Mouse (Mus musculus): ENCODE measurements around the gene Kars.

Kars gene

GRCm38 (mm10) chr8:112007669-112008068, 3.5 kb downstream of the Kars start:
- no peaks in the 10 kb centered on the region for H3K27me3 ChIP-seq (ENCODE audit: control insufficient read depth, insufficient read depth, low read length, poor library complexity, severe bottlenecking)
- H3K36me3 ChIP-seq (ENCODE audit: control insufficient read depth, insufficient read depth, low read length, poor library complexity, severe bottlenecking), result 0 out of 2 replicates have a peak, but pooled peaks cover 2% of the 10 kb centered on the region
- no peak for DNase-seq (ENCODE audit: low read depth, low spot score)

DNA sequence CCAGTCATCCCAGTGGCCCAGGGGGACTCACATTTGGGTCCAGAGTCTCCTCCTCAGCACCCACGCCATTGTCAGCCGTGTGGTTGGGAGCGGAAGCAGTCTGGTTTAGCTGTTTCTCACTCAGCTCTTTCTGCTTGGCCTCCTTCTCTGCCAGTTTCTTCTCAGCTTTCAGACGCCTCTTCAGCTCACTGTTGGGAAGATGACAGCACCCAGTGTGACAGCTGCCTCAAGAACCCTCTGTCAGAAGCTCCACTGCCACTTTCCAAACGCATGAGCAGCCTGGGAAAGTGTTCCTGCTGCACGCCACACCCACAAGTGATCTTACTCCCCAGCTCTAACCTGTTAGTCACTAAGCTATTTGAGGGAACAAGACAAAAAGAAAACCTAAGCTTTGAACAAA, 5.5 kb downstream of the Kars start:
- Histone ChIP-seq H3K27me3 (ENCODE audit: control insufficient read depth, insufficient read depth, low read length, poor library complexity, severe bottlenecking) (no peaks in the 10 kb centered on the region), H3K36me3 (ENCODE audit: control insufficient read depth, insufficient read depth, low read length, poor library complexity, severe bottlenecking) (peaks cover 6% of the 10 kb centered on the region)
- no peak for DNase-seq (ENCODE audit: low read depth, low spot score)

GRCm38 (mm10) chr8:112004754-112005153, 6.4 kb downstream of the Kars start:
- Histone ChIP-seq H3K27me3 (ENCODE audit: control insufficient read depth, insufficient read depth, low read length, poor library complexity, severe bottlenecking) (no peaks in the 10 kb centered on the region), H3K36me3 (ENCODE audit: control insufficient read depth, insufficient read depth, low read length, poor library complexity, severe bottlenecking) (peaks cover 6% of the 10 kb centered on the region)
- no peak for DNase-seq (ENCODE audit: low read depth, low spot score)

DNA sequence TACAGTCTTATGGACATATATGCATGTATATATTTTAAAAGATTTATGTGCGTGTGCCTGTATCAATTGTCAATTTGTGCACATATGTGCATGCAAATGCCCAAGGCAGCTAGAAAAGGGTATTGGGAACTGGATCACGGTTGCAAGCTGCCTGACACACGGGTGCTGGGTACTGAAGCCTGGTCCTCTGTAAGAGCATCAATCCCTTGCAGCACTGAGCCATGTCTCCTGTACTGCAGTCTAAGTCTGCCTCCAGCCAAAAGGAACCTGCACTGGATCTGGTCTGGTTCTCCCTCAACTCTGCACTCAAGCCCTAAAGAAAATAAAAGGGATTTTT, 18.5 kb downstream of the Kars start:
- peaks cover 4% of the 10 kb centered on the region for H3K36me3 ChIP-seq (ENCODE audit: control insufficient read depth, insufficient read depth, low read length, poor library complexity, severe bottlenecking)
- no peaks in the 10 kb centered on the region for H3K27me3 ChIP-seq (ENCODE audit: control insufficient read depth, insufficient read depth, low read length, poor library complexity, severe bottlenecking)
- no peak for DNase-seq (ENCODE audit: low read depth, low spot score)

GRCm38 (mm10) chr8:111992013-111992702, 19.0 kb downstream of the Kars start, which contains the start of gene Adat1:
TSS of gene Adat1 (minus strand) at chr8:111992302.
- Histone ChIP-seq H3K36me3 (ENCODE audit: control insufficient read depth, insufficient read depth, low read length, poor library complexity, severe bottlenecking) (peaks cover 4% of the 10 kb centered on the region), H3K27me3 (ENCODE audit: control insufficient read depth, insufficient read depth, low read length, poor library complexity, severe bottlenecking) (no peaks in the 10 kb centered on the region)
- DNase-seq (ENCODE audit: low read depth, low spot score), result peak; percentile 92

DNA sequence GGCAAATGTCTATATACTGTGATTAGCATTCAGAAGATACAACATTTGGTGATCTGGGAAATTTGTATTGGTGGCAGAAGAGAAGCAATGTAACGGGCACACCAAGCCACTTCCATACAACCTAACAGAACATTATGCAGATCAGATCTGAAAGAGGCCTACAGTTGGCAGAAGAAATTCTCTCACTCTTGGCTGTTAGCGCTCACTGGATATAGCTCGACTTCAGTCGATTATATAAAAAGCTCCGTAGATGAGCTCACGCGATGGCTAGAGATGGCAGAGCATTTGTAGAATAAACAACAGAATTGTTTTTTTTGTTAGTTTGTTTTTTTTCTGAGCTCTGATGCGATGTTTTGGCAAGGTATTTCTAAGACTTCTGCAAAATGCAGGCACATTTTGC, 19.8 kb downstream of the Kars start:
- no peak for DNase-seq (ENCODE audit: low read depth, low spot score)
- Histone ChIP-seq H3K27me3 (ENCODE audit: control insufficient read depth, insufficient read depth, low read length, poor library complexity, severe bottlenecking) (no peaks in the 10 kb centered on the region), H3K36me3 (ENCODE audit: control insufficient read depth, insufficient read depth, low read length, poor library complexity, severe bottlenecking) (peaks cover 4% of the 10 kb centered on the region)

DNA sequence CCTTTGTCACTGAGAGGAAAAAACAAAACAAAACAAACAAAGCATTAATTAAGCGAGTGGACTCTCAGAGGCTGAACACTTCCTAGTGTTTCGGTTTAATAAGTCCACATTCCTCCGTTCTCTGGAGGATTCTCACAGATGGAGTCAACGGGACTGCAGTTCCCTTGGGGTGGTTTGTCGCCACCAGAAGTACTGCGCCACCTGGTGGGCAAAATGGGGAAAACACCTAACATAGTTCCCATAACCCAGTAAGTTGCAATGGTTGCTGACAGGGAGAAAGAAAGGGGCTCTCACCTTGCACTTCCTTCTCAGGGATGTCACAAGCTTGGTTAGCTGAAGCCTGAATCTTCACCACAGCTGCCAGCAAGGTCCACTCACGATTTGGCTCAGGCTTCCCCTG, 21.2 kb downstream of the Kars start:
- Histone ChIP-seq H3K27me3 (ENCODE audit: control insufficient read depth, insufficient read depth, low read length, poor library complexity, severe bottlenecking) (no peaks in the 10 kb centered on the region), H3K36me3 (ENCODE audit: control insufficient read depth, insufficient read depth, low read length, poor library complexity, severe bottlenecking) (peaks cover 4% of the 10 kb centered on the region)
- peak; percentile 89 for DNase-seq (ENCODE audit: low read depth, low spot score)

- DNase-seq (ENCODE audit: low read depth, low spot score), result no peak
- Histone ChIP-seq H3K27me3 (ENCODE audit: control insufficient read depth, insufficient read depth, low read length, poor library complexity, severe bottlenecking) (no peaks in the 10 kb centered on the region), H3K36me3 (ENCODE audit: control insufficient read depth, insufficient read depth, low read length, poor library complexity, severe bottlenecking) (peaks cover 1% of the 10 kb centered on the region; the same call in 1 of the 2 replicates)
These were observed 26.6 kb downstream of the Kars start for GRCm38 (mm10) chr8:111984511-111984910.

- peaks cover 3% of the 10 kb centered on the region for H3K36me3 ChIP-seq (ENCODE audit: control insufficient read depth, insufficient read depth, low read length, poor library complexity, severe bottlenecking)
- DNase-seq (ENCODE audit: low read depth, low spot score), result peak; percentile 26
- H3K27me3 ChIP-seq (ENCODE audit: control insufficient read depth, insufficient read depth, low read length, poor library complexity, severe bottlenecking), result no peaks in the 10 kb centered on the region
These were observed 29.0 kb downstream of the Kars start for GRCm38 (mm10) chr8:111982116-111982515.

- H3K27me3 ChIP-seq (ENCODE audit: control insufficient read depth, insufficient read depth, low read length, poor library complexity, severe bottlenecking), result no peaks in the 10 kb centered on the region
- no peak for DNase-seq (ENCODE audit: low read depth, low spot score)
- peaks cover 3% of the 10 kb centered on the region for H3K36me3 ChIP-seq (ENCODE audit: control insufficient read depth, insufficient read depth, low read length, poor library complexity, severe bottlenecking)
These were observed 33.0 kb downstream of the Kars start for GRCm38 (mm10) chr8:111978147-111978546.

DNA sequence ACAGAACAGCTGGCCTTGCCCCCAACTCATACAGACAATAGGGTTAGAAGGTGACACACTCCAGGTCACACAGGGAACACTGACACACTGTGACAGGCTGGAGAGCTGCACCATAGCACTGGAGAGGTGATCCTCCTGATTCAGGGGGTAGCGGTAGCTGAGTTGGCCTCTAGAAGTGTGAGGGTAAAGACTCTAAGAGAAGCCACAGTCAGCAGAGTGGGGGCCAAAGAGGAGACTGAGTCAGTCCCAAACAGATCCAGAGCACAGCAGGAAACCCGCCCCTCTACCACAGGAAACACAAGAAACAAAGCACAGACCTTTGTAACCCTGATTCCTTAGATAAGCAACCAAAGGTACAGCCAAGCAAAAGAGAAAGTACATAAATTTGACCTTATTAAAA, 34.8 kb downstream of the Kars start:
- Histone ChIP-seq H3K36me3 (ENCODE audit: control insufficient read depth, insufficient read depth, low read length, poor library complexity, severe bottlenecking) (peaks cover 3% of the 10 kb centered on the region; the same call in 1 of the 2 replicates), H3K27me3 (ENCODE audit: control insufficient read depth, insufficient read depth, low read length, poor library complexity, severe bottlenecking) (no peaks in the 10 kb centered on the region)
- DNase-seq (ENCODE audit: low read depth, low spot score), result no peak

GRCm38 (mm10) chr8:111975706-111976105, 35.4 kb downstream of the Kars start:
- Histone ChIP-seq H3K36me3 (ENCODE audit: control insufficient read depth, insufficient read depth, low read length, poor library complexity, severe bottlenecking) (peaks cover 3% of the 10 kb centered on the region; the same call in 1 of the 2 replicates), H3K27me3 (ENCODE audit: control insufficient read depth, insufficient read depth, low read length, poor library complexity, severe bottlenecking) (no peaks in the 10 kb centered on the region)
- no peak for DNase-seq (ENCODE audit: low read depth, low spot score)

- H3K27me3 ChIP-seq (ENCODE audit: control insufficient read depth, insufficient read depth, low read length, poor library complexity, severe bottlenecking), result no peaks in the 10 kb centered on the region
- peaks cover 3% of the 10 kb centered on the region; the same call in 1 of the 2 replicates for H3K36me3 ChIP-seq (ENCODE audit: control insufficient read depth, insufficient read depth, low read length, poor library complexity, severe bottlenecking)
- no peak for DNase-seq (ENCODE audit: low read depth, low spot score)
These were observed 37.0 kb downstream of the Kars start for GRCm38 (mm10) chr8:111974138-111974537.

- H3K27me3 ChIP-seq (ENCODE audit: control insufficient read depth, insufficient read depth, low read length, poor library complexity, severe bottlenecking), result no peaks in the 10 kb centered on the region
- no peak for DNase-seq (ENCODE audit: low read depth, low spot score)
These were observed 42.1 kb downstream of the Kars start for GRCm38 (mm10) chr8:111968991-111969390.

GRCm38 (mm10) chr8:111968541-111968940, 42.6 kb downstream of the Kars start:
- no peaks in the 10 kb centered on the region; the same call in 1 of the 2 replicates for H3K36me3 ChIP-seq (ENCODE audit: control insufficient read depth, insufficient read depth, low read length, poor library complexity, severe bottlenecking)
- no peak for DNase-seq (ENCODE audit: low read depth, low spot score)
- H3K27me3 ChIP-seq (ENCODE audit: control insufficient read depth, insufficient read depth, low read length, poor library complexity, severe bottlenecking), result no peaks in the 10 kb centered on the region

More at GRCm38 (mm10) chr8:111968991-111969390, 42.1 kb downstream of the Kars start:
- no peaks in the 10 kb centered on the region; the same call in 1 of the 2 replicates for H3K36me3 ChIP-seq (ENCODE audit: control insufficient read depth, insufficient read depth, low read length, poor library complexity, severe bottlenecking)

All from splenic B cell, adult 2 months (primary cell).